Mouse (Mus musculus): ENCODE measurements at regions not wholly inside any gene's neighbourhood (a gene's known extent, or its start where the extent isn't known, plus 50 kb on each side); places are given as distances from the start of the nearest gene placed in this dataset.

DNA sequence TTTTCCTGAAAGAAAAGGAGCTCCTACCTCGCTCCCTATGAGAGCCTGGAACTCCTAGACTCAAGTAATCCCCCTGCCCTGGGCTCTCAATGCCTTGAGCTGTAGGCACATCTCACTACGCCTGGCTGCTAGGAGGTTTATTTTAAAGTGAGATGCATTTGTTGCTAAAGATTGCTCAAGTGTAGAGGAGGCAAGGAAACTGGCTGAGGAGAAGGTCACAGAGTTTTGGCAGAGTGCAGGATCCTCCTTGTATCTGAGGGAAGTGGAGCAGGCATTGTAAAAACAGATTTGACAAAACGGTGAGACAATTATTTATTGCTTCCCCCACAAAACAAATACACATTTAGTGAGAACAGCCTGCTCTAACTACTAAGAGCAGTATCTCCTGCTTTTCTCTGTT lies 228.7 kb downstream of the Gm5426 start:
- TF ChIP-seq POLR2A (IDR thresholded peaks at IDR 0.05; ENCODE audit: borderline replicate concordance, insufficient read depth, low read length) (no peak), CTCF (IDR thresholded peaks at IDR 0.05; ENCODE audit: borderline replicate concordance, insufficient read depth, low read depth, low read length) (no peak)

Measured in cerebellum, adult 2 months (tissue).